Mouse (Mus musculus) myocyte (in vitro differentiated cells): ENCODE measurements at regions not wholly inside any gene's neighbourhood (a gene's known extent, or its start where the extent isn't known, plus 50 kb on each side); places are given as distances from the start of the nearest gene placed in this dataset.

Experiments used
- MAX ChIP-seq: IDR thresholded peaks from one replicate; pipeline ENCODE4 v1.6.1; 2011; ENCODE audit warnings: low read depth, mild to moderate bottlenecking, control low read depth
- MYOD1 ChIP-seq, 3 experiments: IDR thresholded peaks; one replicate each; pipeline ENCODE4 v1.6.1; 2011; ENCODE audit warnings: control low read depth in 2 of 3, low read depth in 2 of 3, mild to moderate bottlenecking in 2 of 3, moderate library complexity in 1 of 3; ENCODE audit not compliant: insufficient read length in 2 of 3, control insufficient read depth in 1 of 3
- POLR2A ChIP-seq: IDR thresholded peaks from one replicate; pipeline ENCODE4 v1.6.1; 2011; ENCODE audit warnings: low read depth, mild to moderate bottlenecking, control low read depth, moderate library complexity; ENCODE audit not compliant: insufficient read length
- POLR2AphosphoS2 ChIP-seq: IDR thresholded peaks from one replicate; pipeline ENCODE4 v1.6.1; 2011; ENCODE audit warnings: low read depth, control low read depth; ENCODE audit not compliant: insufficient read length
- USF1 ChIP-seq: IDR thresholded peaks from one replicate; pipeline ENCODE4 v1.6.1; 2011; ENCODE audit warnings: low read depth, mild to moderate bottlenecking, control low read depth, moderate library complexity

DNA sequence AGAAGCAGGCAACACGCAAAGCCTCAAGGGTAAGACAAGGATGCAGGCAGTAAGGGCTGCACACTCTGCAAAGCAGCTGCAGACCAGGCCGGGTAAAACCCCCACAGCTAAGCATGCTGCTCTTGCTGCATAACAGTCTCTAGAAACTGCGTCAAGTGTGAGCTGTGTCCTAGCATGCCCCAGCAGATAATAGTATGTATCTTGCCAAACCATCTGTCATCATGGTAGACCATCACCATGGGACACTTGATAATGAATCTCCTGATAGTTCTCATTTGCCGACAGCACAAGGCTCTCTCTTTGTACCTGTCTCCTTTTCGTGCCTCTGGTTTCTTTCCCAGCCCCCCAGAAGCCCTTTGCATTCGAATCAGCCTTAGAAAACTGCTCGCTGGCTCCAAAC, 52.5 kb upstream of the Ddx18 start:
- TF ChIP-seq POLR2A, result no peak
- no peak for TF ChIP-seq POLR2AphosphoS2
- TF ChIP-seq USF1, result no peak
- TF ChIP-seq MYOD1 (IDR thresholded peaks at IDR 0.05; ENCODE audit: control insufficient read depth in 1 of 3, insufficient read length in 2 of 3, low read depth in 2 of 3), result no peak
- TF ChIP-seq MAX, result no peak
